Mouse (Mus musculus) erythroblast, embryonic 14.5 days (primary cell): ENCODE measurements around the gene Rps18.

Experiments
- GATA1 ChIP-seq: IDR thresholded peaks from 2 replicates; pipeline ENCODE4 v1.6.1; 2012; ENCODE audit warnings: low read length, inconsistent platforms, mixed read lengths
- TAL1 ChIP-seq: IDR thresholded peaks from 3 replicates; pipeline ENCODE4 v1.6.1; 2012; ENCODE audit warnings: low read length, inconsistent platforms, mixed read lengths

DNA sequence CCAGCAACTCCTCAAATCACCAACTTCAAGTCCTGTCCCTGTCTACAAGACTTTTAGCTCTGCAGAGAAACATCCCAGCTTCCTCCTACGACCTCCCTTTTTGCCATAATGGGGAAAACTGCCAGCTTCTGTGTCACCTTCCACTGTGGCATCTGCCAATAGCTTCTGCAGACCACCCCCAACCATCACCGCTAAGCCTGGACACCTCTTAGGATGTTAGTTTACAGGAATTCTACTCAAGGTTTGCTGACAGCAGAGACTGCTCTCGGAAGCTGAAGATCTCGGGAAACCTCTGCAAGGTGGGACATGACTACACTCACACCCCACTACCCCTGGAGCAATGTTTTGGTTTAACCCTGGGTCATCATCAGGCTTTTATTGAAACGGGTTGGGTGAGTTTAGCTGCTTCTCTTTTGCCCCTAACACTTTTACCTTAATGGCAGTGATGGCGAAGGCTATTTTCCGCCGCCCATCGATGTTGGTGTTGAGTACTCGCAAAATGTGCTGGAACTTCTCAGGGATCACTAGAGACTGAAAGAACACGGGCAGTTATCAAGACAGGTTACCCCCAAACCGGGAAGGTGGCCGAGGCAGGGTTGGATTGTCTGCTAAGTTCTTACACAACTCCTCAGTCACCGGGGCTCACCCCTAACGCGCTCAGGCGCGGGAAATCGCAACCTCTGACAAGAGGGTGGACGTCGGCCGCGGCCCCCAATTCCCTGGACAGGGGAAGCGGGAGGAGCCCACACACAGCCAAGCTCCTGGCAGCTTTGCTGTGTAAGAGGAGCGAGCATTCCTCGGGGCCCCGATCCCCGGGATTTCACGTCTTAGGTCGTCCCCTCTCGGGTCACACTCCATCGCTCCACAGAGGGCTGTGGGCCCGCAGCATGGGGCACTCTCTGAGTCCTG lies 901 bp downstream of the Rps18 start:
- no peak for TF ChIP-seq TAL1
- TF ChIP-seq GATA1: no peak
